Mouse (Mus musculus): ENCODE data around the gene Zfp710. TPM values are rescaled to one million over a fixed set of nuclear protein-coding genes. Genes with fewer than 3 reads are reported as not detected.
A peak's percentile ranks its signal among the peaks of the same experiment; 100 is the strongest.

The Zfp710 gene
- total RNA-seq, 2 experiments from 2014 or later = 27.4 to 28.0 TPM

- DNase-seq = peak in 1 of 2 experiments; percentile 60
- intact Hi-C loops (cut with DNase I) = no loop called here
Measured at GRCm38 (mm10) chr7:80074921-80075441, 50.4 kb downstream of the Zfp710 start.

- intact Hi-C loops (cut with DNase I) = no loop called here
Measured at GRCm38 (mm10) chr7:80075946-80076583, 51.5 kb downstream of the Zfp710 start.

DNA sequence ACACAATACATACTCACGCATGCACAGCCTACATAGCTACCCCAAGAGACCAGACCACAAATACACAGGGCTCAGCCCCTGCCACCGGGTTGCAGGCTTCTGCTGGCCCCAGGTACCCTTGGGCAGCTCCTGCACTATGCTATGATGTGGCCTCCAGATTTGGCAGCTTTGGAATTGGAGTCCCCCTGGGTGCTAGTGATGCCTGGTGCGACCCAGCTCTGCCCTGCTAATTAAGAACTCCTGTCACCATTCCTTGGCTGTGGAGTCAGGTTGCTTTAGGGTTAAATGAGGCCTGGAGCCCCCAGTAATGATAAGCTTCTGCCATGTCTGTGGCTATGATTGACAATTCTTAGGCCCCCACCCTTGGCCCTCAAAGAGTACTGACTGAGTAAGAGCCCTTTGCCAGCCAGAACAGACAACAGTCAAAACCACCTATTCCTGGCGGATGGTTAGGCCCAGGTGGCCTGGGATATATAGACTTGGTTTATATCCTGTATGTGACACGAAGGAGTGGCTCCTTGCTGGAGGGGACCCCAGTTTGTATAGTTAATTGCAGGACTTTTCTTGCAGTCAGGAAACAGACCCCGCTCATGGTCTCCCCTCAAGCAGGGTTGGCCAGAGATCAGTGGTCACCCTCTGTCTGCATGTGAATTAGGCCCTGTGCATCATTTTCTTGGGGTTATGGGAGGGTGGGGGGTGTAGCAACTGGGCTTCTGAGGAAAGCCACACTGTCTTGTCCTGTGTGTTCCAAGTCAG lies 52.5 kb downstream of the Zfp710 start:
- intact Hi-C loops (cut with DNase I) = no loop called here
- DNase-seq = no peak

More at GRCm38 (mm10) chr7:80075946-80076583, 51.5 kb downstream of the Zfp710 start:
- DNase-seq = no peak

DNA sequence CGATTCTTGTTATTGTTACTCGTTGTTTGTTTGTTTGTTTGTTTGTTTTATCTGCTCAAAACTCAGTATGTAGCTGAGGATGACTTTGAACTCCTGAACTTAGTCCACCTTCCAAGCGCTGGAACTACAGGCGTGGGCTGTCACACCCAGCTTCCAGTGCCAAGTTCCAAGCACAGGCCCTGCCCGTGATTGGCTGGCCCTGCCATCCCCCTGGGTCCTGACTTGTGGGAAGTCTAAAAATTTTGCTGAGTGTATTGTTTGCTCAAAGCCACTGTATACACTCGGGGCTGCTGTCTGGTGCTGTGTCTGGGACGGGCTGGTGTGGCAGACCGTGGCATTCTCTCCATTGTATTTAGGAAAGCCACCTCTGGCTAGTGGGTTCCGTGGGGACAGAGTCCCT lies 53.2 kb downstream of the Zfp710 start:
- intact Hi-C loops (cut with DNase I) = loop anchor here (1.0 to 2.0 kb wide), 3 partner anchors 17 to 49 kb away; no protein-coding TSS in a partner anchor
- no peak for DNase-seq

GRCm38 (mm10) chr7:80078792-80079301 lies 54.2 kb downstream of the Zfp710 start:
- intact Hi-C loops (cut with DNase I) = loop anchor here (1.0 to 2.0 kb wide), 4 partner anchors 18 to 66 kb away; no protein-coding TSS in a partner anchor
- peak; percentile 87 to 88 for DNase-seq

DNA sequence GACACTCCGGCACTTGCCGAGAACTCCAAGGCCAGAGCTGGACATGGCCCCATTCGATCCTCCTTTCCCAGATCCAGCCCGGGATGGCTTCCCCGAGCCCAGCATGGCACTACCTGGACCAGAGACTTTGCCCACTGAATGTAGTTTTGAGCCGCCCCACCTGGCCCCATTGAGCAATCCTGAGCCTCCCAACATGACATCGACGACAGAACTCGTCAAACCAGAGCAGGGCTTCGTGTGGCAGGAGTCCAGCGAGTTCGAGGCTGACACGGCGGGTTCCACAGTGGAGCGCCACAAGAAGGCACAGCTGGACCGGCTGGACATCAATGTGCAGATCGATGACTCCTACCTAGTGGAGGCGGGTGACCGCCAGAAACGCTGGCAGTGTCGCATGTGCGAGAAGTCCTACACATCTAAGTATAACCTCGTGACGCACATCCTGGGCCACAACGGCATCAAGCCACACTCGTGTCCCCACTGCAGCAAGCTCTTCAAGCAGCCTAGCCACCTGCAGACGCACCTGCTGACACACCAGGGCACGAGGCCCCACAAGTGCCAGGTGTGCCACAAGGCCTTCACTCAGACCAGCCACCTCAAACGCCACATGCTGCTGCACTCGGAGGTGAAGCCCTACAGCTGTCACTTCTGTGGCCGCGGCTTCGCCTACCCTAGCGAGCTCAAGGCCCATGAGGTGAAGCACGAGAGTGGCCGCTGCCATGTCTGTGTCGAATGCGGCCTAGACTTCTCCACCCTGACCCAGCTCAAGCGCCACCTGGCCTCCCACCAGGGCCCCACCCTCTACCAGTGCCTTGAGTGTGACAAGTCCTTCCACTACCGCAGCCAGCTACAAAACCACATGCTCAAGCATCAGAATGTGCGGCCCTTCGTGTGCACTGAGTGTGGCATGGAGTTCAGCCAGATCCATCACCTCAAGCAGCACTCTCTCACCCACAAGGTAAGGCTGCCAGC lies 57.3 kb downstream of the Zfp710 start:
- no peak for DNase-seq

DNA sequence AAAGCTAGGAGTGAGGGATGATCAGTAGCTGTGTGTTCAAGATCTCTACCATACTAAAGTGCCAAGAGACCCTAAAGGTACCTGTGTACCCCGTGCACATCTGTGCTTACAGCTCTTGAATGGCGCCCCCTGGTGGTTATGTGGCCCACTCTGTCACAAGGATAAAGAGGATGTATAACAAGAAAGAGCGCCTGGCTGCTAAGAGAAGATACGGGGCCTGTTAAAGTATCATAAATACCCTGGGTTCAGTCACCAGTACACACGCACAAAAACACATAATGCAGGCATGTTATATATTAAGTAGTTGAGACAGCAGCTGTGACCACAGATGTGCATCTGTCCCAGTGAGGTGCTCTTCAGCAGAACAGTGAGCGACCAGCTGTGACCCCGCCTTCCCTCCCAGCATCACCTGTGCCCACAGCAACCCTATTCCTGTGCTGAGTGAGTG lies 59.9 kb downstream of the Zfp710 start:
- peak; percentile 67 to 79 for DNase-seq

More for the DNA sequence above, 57.3 kb downstream of the Zfp710 start:
- intact Hi-C loops (cut with DNase I) = loop anchor here (5.0 to 10.0 kb wide), 2 partner anchors 145 to 287 kb away; partner anchors contain the start of genes Arpin and Mesp1

GRCm38 (mm10) chr7:80085970-80086715 lies 61.5 kb downstream of the Zfp710 start:
- no peak for DNase-seq
- intact Hi-C loops (cut with DNase I) = loop anchor here (10.0 kb wide), 1 partner anchor 291 kb away; the partner anchor contains the start of gene Mesp1

More for the DNA sequence above, 59.9 kb downstream of the Zfp710 start:
- intact Hi-C loops (cut with DNase I) = loop anchor here (5.0 to 10.0 kb wide), 2 partner anchors 147 to 290 kb away; partner anchors contain the start of genes Arpin and Mesp1

- DNase-seq = no peak
- intact Hi-C loops (cut with DNase I) = loop anchor here (10.0 kb wide), 1 partner anchor 293 kb away; the partner anchor contains the start of gene Mesp1
Measured at GRCm38 (mm10) chr7:80088191-80088590, 63.6 kb downstream of the Zfp710 start.

DNA sequence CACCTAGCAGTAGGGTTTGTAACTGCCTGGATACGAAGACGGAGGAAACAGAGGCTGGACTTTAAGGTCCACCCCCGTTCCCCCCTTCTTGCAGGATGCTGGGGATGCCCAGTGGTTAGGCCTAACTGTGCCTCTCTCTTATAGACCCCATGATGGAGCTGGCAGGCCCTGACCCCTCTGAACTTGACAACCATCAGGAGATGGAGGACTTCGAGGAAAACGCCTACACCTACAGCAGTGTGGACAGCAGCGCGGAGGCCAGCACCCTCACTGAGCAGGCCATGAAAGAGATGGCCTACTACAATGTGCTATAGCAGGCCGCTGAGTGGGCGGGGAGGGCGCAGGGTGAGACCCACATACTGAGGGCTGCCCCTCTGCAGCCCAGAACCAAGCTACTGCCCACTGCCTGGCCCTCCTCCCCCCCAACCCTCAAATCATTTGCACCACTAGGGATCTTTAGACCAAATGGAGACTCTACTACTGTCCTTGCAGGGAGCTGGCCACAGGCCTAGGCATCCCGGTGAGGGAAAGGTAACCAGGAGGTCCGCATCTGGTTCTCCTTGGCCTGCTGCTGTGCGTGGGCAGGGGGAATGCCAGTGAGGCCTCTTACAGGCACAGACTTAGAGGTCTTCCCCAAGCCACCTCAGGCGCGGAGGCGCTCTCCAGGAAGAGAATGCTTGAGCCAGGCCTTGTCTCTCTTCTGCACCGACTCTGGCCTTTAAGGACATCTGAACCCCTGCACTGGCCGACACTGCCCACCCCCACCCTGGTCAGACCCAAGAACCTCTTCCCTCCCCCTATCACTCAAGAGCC lies 65.8 kb downstream of the Zfp710 start:
- intact Hi-C loops (cut with DNase I) = no loop called here
- no peak for DNase-seq

- intact Hi-C loops (cut with DNase I) = no loop called here
- DNase-seq = no peak
Measured at GRCm38 (mm10) chr7:80091004-80091865, 66.6 kb downstream of the Zfp710 start.

DNA sequence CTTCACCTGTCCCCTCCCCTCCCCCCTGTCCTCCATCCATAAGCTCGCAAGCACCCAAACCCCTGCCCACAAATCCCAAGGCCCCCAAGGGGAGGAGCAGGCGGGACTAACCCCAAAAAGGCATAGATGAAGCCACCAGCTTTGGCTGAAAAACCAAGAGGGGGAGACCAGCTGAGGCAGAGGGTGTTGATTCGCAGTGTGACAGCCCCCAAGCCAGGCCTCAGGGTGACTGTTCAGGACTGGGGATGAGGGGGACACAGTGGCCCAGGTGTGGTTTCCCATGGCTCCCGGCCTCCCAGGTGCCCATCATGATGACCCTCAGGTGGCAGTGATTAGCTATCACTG lies 67.2 kb downstream of the Zfp710 start:
- intact Hi-C loops (cut with DNase I) = no loop called here
- no peak for DNase-seq

GRCm38 (mm10) chr7:80092351-80093046 lies 67.9 kb downstream of the Zfp710 start:
- DNase-seq = peak; percentile 47 to 61

DNA sequence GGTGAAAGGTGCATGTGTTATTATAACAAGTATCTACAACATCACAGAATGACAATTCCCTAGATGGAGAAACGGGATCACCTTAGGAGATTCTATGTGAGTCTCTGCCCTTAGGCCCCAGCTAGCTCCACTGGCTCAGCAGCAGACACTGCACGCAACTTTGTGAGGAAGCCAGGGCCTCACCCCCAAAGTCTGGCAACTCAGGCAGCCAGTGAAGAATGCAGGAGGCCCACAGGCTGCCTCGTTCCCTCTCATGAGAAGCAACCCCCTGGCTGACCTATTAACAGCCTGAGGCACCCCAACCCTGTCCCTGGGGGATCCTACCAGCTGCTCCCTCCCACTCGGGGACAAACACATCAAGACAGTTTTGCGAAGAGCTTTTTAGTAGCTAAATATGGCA lies 69.9 kb downstream of the Zfp710 start:
- no peak for DNase-seq
- intact Hi-C loops (cut with DNase I) = no loop called here

More at GRCm38 (mm10) chr7:80092351-80093046, 67.9 kb downstream of the Zfp710 start:
- intact Hi-C loops (cut with DNase I) = no loop called here

DNA sequence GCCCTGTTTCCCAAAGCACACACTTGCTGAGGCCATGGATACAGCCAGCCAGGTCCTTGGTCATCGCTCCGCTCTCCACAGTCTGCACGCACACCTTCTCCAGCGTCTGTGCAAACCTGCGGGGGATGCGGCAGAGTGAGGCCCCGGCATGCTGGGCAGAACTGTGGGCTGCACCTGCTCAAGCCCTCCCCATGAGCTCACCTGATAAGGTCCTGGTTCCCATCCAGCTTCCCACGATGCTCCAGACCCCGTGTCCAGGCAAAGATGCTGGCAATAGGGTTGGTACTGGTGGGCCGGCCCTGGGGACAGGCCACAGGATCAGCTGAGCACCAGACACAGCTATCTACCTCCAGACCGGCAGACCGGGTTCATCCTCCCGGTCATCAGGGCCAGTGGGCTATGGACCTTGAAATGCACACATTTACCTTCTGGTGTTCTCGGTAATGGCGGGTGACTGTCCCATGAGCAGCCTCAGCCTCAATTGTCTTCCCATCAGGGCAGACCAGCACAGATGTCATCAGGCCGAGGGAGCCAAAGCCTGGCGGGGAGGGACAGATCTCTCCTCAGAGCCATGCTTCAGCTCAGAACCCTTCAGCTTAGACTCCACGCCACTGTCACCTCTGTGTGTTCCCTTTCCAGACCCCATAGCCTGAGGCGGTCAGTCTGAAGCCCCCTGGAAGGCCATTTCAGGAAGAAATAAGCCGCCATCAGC lies 71.1 kb downstream of the Zfp710 start:
- intact Hi-C loops (cut with DNase I) = no loop called here

GRCm38 (mm10) chr7:80098389-80098976 lies 73.9 kb downstream of the Zfp710 start:
- DNase-seq = no peak
- intact Hi-C loops (cut with DNase I) = no loop called here

More for the DNA sequence above, 71.1 kb downstream of the Zfp710 start:
- DNase-seq = no peak

All from heart, postnatal 36 days (tissue).